Mouse (Mus musculus) liver, postnatal 0 days (tissue): ENCODE data around the gene Olfr961.

Experiments
- CTCF ChIP-seq: sonication (generic); IDR thresholded peaks from 2 replicates; pipeline ENCODE4 v1.5.1; 2016; ENCODE audit warnings: antibody characterized with exemption, low read depth
- EP300 ChIP-seq: IDR thresholded peaks from 2 replicates; pipeline ENCODE4 v1.6.1; 2016; ENCODE audit warnings: antibody characterized with exemption, low read depth, mild to moderate bottlenecking

DNA sequence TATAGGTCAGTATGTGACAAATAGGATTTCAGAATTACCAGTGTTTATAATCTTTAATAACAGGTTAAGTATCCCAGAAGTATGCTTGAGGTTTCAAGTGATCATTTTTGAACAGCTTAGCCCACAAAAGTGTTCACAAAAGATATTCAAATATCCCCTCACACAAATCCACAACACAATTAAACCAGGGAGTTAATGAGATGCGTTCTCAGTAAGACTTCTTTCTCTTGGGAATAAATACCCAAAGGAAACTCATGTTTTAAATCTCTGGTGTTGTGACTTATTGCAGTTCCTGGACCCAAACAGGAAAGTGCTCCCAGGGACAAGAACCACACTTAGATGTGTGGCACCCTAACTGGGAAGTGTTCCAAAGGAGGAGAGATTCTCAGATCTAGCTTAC is 23.8 kb upstream of the Olfr961 start, which contains the start of gene Olfr960:
- TF ChIP-seq CTCF (no peak), EP300 (no peak)
